Mouse (Mus musculus) limb, embryonic 13.5 days (tissue): Measurements from ENCODE around the gene Cpne1. TPM values are rescaled to one million over a fixed set of nuclear protein-coding genes. Genes with fewer than 3 reads are reported as not detected.
"Not testable (repeated sequence)": the region's sequence is repeated elsewhere in the genome, so short reads cannot be mapped to it uniquely, and the experiment has no call there.

ENCODE experiments used
- ATAC-seq: fragments of 200-750 bp; cut with Nextera tagmentation; 2 replicates; pipeline ENCODE4 v1.8.0; 2017; ENCODE audit warnings: low read depth, moderate number of reproducible peaks, moderate TSS enrichment; ENCODE audit not compliant: low FRiP score
- H3K27ac ChIP-seq: fragments of 300-500 bp; sonication (generic); 2 replicates; pipeline ENCODE4 v1.5.1; 2015; ENCODE audit warnings: inconsistent platforms, mild to moderate bottlenecking, moderate library complexity
- H3K27me3 ChIP-seq: fragments of 300-500 bp; sonication (generic); 2 replicates; pipeline ENCODE4 v1.6.1; 2015; ENCODE audit warnings: mild to moderate bottlenecking, inconsistent platforms
- H3K36me3 ChIP-seq: fragments of 300-500 bp; sonication (generic); 2 replicates; pipeline ENCODE4 v1.6.1; 2015; ENCODE audit warnings: inconsistent platforms, mild to moderate bottlenecking, moderate library complexity
- H3K4me1 ChIP-seq: fragments of 300-500 bp; sonication (generic); 2 replicates; pipeline ENCODE4 v1.6.1; 2015; ENCODE audit warnings: inconsistent platforms
- H3K4me2 ChIP-seq: fragments of 300-500 bp; sonication (generic); replicated peaks from 2 replicates; pipeline ENCODE4 v1.6.1; 2015; ENCODE audit warnings: inconsistent platforms, mild to moderate bottlenecking, moderate library complexity
- H3K4me3 ChIP-seq: fragments of 300-500 bp; sonication (generic); 2 replicates; pipeline ENCODE4 v1.5.1; 2015; ENCODE audit warnings: moderate library complexity, mild to moderate bottlenecking, inconsistent platforms
- H3K9ac ChIP-seq: fragments of 300-500 bp; sonication (generic); 2 replicates; pipeline ENCODE4 v1.6.1; 2015; ENCODE audit warnings: mild to moderate bottlenecking, inconsistent platforms
- H3K9me3 ChIP-seq: fragments of 300-500 bp; sonication (generic); 2 replicates; pipeline ENCODE4 v1.6.1; 2016; ENCODE audit warnings: inconsistent platforms
- WGBS: fragments of 180-500 bp; shearing (Covaris S2); methylation state at CpG from one replicate; pipeline ENCODE4 v1.1.7; 2015; 5-methylcytosine and 5-hydroxymethylcytosine counted together
- polyA plus RNA-seq: library from polyadenylated mRNA; unstranded; fragments of >200 nt; fragmentation: Nextera tagmentation; extraction: Ambion mirVana; gene quantifications from 2 replicates; pipeline ENCODE4 v1.2.1, GENCODE M21; 2015

The Cpne1 gene
- polyA plus RNA-seq, 1 experiment from 2014 or later = 64.4 TPM

DNA sequence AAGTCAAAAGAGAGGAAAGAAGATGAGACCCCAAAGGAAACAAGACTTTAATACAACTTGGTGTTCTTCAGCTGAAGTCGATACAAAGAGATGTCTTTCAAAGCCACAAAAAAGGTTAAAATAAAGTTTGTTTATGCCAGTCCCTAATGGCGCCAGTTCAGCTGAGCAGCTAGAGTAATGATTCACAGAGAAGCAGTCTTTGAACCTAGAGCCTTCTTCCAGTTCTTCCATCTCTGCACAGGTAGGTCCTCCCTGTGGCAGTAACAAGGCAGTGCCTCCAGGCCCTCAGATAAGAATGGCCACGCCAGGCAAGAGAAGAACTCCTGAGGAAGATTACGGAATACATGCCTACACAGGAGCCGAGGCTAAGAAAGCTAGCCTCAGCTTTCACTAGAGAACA, 12.0 kb upstream of the Cpne1 start:
- Histone ChIP-seq H3K27ac (no peak overlapping the region), H3K9ac (no peak overlapping the region), H3K27me3 (no peaks in the 10 kb centered on the region), H3K9me3 (no peaks in the 10 kb centered on the region), H3K4me3 (no peak overlapping the region), H3K4me2 (no peak overlapping the region), H3K36me3 (peaks cover 40% of the 10 kb centered on the region), H3K4me1 (no peaks in the 10 kb centered on the region)
- WGBS = 88% methylated on average over 5 of the region's 5 CpGs
- ATAC-seq = no peak

DNA sequence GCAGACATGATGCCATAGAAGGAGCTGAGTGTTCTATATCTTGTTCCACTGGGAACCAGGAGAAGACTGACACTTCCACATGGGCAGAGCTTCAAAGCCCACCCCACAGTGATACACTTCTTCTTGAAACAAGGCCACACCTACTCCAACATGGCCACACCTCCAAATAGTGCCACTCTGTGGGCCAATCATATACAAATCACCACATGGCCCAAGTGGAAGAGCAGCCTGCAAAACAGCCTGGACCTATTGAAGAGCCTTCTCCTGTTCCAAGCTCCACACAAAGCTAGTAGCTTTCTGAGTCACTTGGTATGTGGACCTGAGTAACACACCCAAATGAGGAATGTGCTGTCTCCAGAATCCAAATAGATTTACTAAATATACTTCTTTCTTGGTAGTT, 7.8 kb upstream of the Cpne1 start:
- Histone ChIP-seq H3K4me3 (no peak overlapping the region), H3K4me2 (no peak overlapping the region), H3K4me1 (no peaks in the 10 kb centered on the region), H3K36me3 (peaks cover 14% of the 10 kb centered on the region; the same call in 1 of the 2 replicates), H3K27me3 (no peaks in the 10 kb centered on the region), H3K9ac (no peak overlapping the region), H3K27ac (no peak overlapping the region), H3K9me3 (no peaks in the 10 kb centered on the region)
- ATAC-seq = no peak

DNA sequence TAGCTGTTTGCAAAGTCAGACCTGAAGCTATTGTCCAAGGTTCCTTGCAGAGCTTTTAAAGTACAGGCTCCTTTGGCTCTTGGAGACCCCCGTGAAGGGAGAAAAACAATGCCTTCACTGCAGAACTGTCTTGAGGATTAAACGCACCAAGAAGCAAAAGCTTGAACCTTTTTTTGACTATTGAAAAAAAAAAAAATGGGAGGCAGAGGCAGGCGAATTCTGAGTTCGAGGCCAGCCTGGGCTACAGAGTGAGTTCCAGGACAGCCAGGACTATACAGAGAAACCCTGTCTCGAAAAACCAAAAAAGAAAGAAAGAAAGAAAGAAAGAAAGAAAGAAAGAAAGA, 287 bp upstream of the Cpne1 start:
- 27% methylated on average over 5 of the region's 5 CpGs for WGBS
- not testable (repeated sequence) for H3K9me3 ChIP-seq, ATAC-seq, H3K27me3 ChIP-seq, H3K4me1 ChIP-seq, H3K36me3 ChIP-seq
- Histone ChIP-seq H3K4me3 (peak overlapping the region; percentile 95), H3K4me2 (peak overlapping the region; percentile 69), H3K9ac (peak overlapping the region; percentile 97), H3K27ac (peak overlapping the region; percentile 92)

DNA sequence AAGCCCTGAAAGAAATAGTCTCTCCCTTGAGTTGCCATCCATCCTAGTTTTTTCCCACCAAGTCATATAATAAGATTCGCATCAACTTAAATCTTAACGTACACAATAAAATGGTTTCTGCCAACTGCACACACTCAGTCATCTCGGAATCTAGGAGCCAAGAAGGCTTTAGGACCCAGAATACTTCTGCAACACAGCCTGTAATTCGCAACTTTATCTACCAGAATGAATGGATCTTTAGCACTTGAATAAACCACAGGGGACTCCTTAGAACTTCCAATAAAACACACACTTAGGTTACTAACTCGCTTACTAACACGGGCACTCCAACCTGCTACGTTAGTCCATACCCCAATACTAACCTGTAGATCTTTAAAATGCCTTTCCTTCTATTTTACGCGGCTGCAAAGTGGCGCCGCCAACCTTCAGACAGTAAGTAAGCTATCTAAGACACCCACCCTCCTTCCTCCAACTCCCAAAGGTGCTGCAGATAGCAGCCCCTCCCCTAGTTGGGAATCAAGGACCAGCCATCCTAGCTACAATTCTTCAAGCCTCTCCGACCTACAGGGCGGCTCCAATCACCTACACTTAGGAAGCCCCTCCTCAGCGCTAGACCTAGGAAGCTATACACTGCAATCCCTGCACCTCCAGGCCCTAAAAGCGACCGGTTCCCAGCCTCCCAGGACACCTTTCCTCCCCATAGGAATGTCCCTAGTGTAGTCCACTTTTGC, 973 bp downstream of the Cpne1 start:
- under 1% methylated on average over 16 of the region's 16 CpGs for WGBS
- Histone ChIP-seq H3K9ac (peak overlapping the region; percentile 97), H3K27me3 (no peaks in the 10 kb centered on the region), H3K4me2 (peak overlapping the region; percentile 69), H3K27ac (peak overlapping the region; percentile 92), H3K36me3 (peaks cover 7% of the 10 kb centered on the region; the same call in 1 of the 2 replicates), H3K4me1 (peaks cover 15% of the 10 kb centered on the region), H3K9me3 (no peaks in the 10 kb centered on the region), H3K4me3 (peak overlapping the region; percentile 95)
- ATAC-seq = peak; percentile 73

DNA sequence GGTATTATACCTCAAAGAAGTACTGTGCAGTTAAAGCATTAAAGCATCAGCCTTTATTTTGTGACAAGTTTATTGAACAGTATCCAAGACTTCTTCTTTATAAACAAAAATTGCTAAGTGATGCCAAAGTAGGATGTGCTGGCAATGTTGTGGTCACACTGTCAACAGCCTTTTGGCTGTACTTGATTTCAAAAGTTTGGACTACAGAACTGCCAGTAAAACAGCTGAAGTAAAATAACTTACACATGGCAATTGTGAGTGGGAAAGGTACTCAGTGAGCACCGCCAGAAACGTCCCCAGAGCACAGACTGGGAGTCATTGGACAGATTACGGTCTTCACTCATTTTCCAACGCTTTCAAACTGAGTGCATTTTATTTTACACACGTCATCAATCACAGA, 19.8 kb downstream of the Cpne1 start:
- ATAC-seq = no peak
- Histone ChIP-seq H3K27me3 (no peaks in the 10 kb centered on the region), H3K27ac (no peak overlapping the region), H3K4me3 (no peak overlapping the region), H3K4me2 (no peak overlapping the region), H3K36me3 (peaks cover 33% of the 10 kb centered on the region), H3K4me1 (peaks cover 16% of the 10 kb centered on the region), H3K9ac (no peak overlapping the region), H3K9me3 (no peaks in the 10 kb centered on the region)
- WGBS = 58% methylated on average over 5 of the region's 5 CpGs

DNA sequence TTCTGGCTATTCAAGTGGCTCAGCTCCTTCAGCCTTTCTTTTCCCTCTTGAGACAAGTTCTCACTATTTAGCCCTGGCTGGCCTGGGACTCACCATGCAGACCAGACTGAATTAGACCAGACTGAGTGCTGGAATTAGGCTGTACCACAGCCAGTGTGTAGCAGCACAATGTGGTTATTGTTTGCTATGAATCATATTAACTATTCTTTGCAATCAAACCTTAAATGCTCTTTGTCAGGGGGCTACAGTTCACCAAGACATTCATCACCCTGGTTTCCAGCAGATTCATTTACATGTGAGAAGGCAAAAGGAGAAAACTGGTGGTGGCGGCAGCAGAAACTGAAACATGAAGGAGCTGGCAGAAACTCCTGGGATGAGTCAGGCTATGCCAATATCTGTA, 22.0 kb downstream of the Cpne1 start:
- H3K4me1 ChIP-seq = peaks cover 18% of the 10 kb centered on the region
- ATAC-seq = no peak
- H3K4me3 ChIP-seq = no peak overlapping the region
- peaks cover 12% of the 10 kb centered on the region for H3K36me3 ChIP-seq
- H3K27ac ChIP-seq = no peak overlapping the region
- no peaks in the 10 kb centered on the region for H3K9me3 ChIP-seq
- H3K27me3 ChIP-seq = no peaks in the 10 kb centered on the region
- WGBS = 100% methylated on average over 1 of the region's 1 CpGs
- H3K4me2 ChIP-seq = no peak overlapping the region
- H3K9ac ChIP-seq = no peak overlapping the region

DNA sequence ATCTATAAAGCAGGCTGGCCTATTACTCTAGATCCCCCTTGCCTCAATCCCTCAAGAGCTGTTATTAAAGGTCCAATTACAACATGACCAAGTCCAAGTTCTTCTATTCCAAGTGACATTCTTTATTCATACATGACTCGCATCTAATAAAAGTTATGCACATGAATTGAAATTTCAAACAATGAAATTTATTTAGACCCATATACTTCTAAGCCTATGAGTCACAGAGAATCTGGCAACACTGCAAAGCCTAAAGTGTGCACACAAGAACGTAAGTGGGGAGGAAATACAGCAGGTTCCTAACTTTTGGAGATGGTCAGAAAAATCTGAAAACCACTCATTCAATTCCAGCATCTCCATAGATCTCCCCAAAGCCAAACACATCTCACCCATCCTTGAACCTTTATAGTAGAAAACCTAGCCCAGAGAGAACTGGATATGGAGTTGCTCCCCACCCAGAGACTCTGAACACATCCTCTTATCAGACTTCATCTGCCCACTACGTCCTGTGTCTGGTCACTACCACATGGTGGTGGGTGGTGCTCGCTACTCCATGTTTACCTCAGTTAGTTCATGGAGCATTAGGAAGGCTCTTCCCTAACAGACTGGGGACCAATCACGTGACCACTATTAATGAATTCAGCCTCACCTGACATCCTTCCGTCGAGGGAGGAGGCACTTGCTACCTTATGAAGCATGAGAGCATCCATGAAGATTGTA, 24.2 kb downstream of the Cpne1 start:
- H3K4me1 ChIP-seq = peaks cover 18% of the 10 kb centered on the region
- no peak overlapping the region for H3K4me3 ChIP-seq
- H3K4me2 ChIP-seq = no peak overlapping the region
- H3K9ac ChIP-seq = no peak overlapping the region
- H3K9me3 ChIP-seq = no peaks in the 10 kb centered on the region
- ATAC-seq = no peak
- H3K36me3 ChIP-seq = peaks cover 9% of the 10 kb centered on the region
- no peak overlapping the region for H3K27ac ChIP-seq
- no peaks in the 10 kb centered on the region for H3K27me3 ChIP-seq
- 89% methylated on average over 7 of the region's 7 CpGs for WGBS

DNA sequence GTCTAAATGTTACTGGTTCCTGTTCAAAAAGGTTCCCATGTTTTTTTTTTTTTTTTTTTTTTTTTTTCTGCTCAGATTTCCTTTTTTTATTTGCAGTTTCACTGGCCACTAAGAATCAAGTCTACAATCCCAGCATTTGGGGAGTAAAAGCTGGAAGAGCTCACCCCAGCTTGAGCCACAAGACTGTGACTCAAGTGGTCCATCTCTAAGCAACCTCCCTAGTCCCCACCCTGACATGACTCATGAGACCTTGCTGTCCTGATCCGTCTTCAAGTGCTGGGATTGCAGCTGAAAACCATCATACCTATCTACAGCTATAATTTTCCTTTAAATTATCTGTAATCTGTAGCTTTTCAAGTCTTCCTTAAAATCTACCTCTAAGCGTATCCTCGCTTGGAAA, 27.2 kb downstream of the Cpne1 start:
- peaks cover 3% of the 10 kb centered on the region for H3K36me3 ChIP-seq
- no peak for ATAC-seq
- WGBS = 92% methylated on average over 3 of the region's 3 CpGs
- peaks cover 13% of the 10 kb centered on the region; the same call in 1 of the 2 replicates for H3K4me1 ChIP-seq
- H3K27ac ChIP-seq = no peak overlapping the region
- H3K4me3 ChIP-seq = no peak overlapping the region
- no peak overlapping the region for H3K4me2 ChIP-seq
- H3K27me3 ChIP-seq = no peaks in the 10 kb centered on the region
- no peaks in the 10 kb centered on the region for H3K9me3 ChIP-seq
- no peak overlapping the region for H3K9ac ChIP-seq

DNA sequence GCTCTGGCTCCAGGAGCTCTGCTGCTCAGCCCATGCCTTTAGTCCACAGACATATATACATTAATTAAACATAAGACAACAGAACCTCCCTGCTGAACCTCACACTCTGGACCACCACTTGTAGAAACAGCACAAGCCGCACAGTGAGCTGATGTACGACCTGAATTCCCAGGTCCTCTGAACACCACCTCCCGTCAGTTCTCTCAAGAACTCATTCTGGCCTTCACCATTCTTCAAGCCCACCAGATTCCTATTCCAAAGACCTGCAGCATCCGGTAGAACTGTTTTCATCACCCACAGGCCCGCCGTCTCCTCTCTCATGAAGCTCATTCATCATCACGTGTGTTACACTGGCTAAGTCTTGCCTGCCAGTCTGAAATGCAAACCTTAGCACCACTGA, 31.4 kb downstream of the Cpne1 start:
- no peak overlapping the region for H3K4me2 ChIP-seq
- ATAC-seq = no peak
- WGBS = 90% methylated on average over 7 of the region's 7 CpGs
- no peak overlapping the region for H3K4me3 ChIP-seq
- no peaks in the 10 kb centered on the region for H3K4me1 ChIP-seq
- no peak overlapping the region for H3K27ac ChIP-seq
- H3K9ac ChIP-seq = no peak overlapping the region
- H3K9me3 ChIP-seq = no peaks in the 10 kb centered on the region
- no peaks in the 10 kb centered on the region for H3K27me3 ChIP-seq
- peaks cover 41% of the 10 kb centered on the region for H3K36me3 ChIP-seq

DNA sequence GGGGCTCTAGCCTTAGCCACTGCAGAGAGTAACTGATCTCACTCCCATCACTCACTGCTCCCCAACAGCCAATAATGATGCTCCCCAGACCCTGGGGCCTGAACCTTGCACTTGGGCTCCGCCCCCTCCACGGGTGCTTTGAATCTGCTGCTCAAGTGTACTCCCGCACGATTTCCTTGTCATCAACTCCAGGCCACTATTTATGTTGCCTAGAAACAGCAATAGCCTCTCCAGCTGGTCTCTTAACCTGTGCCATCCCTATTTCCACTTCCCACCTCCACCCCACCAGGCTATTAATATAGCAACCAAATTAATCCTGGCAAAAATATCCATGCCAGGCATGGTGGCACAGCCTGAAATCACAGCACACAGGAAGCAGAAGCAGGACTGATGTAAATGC, 32.1 kb downstream of the Cpne1 start:
- Histone ChIP-seq H3K4me2 (no peak overlapping the region), H3K27me3 (no peaks in the 10 kb centered on the region), H3K36me3 (peaks cover 49% of the 10 kb centered on the region), H3K4me1 (no peaks in the 10 kb centered on the region), H3K27ac (no peak overlapping the region), H3K9ac (no peak overlapping the region), H3K4me3 (no peak overlapping the region), H3K9me3 (no peaks in the 10 kb centered on the region)
- no peak for ATAC-seq
- 40% methylated on average over 4 of the region's 4 CpGs for WGBS

DNA sequence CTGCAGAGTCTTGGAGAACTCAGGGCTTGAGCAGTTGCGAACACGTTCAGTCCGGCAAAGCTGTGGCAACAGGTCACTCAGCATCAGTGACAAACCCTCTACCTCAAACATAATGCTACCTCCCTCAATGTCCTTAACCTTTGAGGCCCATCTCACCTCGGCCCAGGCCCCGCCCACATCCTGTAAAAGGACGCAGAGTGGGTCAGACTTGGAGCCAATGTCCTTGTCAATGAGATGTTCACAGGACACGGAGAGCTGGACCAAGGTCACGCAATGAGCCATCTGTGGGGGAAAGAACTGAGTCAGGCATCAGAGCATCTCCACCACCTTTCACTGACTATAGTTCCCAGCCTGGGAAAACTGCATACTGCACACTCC, 32.6 kb downstream of the Cpne1 start:
- Histone ChIP-seq H3K4me3 (no peak overlapping the region), H3K27me3 (no peaks in the 10 kb centered on the region), H3K9ac (no peak overlapping the region), H3K27ac (no peak overlapping the region), H3K4me2 (no peak overlapping the region), H3K9me3 (no peaks in the 10 kb centered on the region), H3K4me1 (no peaks in the 10 kb centered on the region), H3K36me3 (peaks cover 54% of the 10 kb centered on the region)
- ATAC-seq = no peak
- WGBS = 89% methylated on average over 8 of the region's 8 CpGs

DNA sequence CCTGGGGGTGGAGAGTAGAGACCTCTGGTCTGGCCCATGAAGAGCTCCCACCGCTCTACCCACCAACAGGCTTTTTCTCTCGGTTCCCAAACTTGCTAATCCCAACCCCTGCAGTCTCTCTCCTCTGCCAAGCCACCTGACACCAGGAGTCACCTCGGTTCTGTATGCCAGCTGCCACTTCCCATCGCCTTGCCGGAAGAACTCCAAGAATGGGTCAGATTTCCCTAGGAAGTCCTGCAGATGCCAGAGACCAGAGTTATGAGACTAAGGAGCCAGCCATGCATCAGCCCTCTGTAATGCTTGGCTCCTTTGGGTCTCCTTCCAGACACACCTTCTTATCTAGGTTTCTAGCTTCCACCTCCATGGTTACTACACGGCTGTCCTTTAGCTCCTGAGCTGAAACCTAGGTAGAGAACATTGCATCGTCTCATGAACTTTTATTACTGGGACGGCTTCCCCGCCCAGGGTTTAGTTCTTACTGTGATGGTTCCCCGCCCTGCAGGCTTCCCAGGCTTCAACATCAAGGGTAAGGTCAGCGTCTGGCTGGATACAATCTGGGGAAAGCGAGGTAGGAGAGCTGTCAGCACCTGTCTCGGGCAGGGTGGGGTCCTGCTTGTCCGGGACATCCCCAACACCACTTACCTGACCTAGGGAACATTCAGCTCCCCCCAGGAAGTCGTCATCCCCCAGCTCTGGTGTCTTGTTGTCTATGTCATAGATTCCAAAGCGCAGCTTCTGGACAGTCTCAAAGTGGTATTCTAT, 33.2 kb downstream of the Cpne1 start:
- Histone ChIP-seq H3K27me3 (no peaks in the 10 kb centered on the region), H3K4me2 (no peak overlapping the region), H3K27ac (no peak overlapping the region), H3K4me1 (no peaks in the 10 kb centered on the region), H3K36me3 (peaks cover 59% of the 10 kb centered on the region), H3K4me3 (no peak overlapping the region), H3K9ac (no peak overlapping the region), H3K9me3 (no peaks in the 10 kb centered on the region)
- ATAC-seq = no peak
- WGBS = 91% methylated on average over 16 of the region's 16 CpGs
